Mouse (Mus musculus) lung, embryonic 16.5 days (tissue): ENCODE measurements around the gene Cep89. TPM values are rescaled to one million over a fixed set of nuclear protein-coding genes. Genes with fewer than 3 reads are reported as not detected.
A peak's percentile ranks its signal among the peaks of the same experiment; 100 is the strongest.

Source experiments
- ATAC-seq: fragments of 200-750 bp; cut with Nextera tagmentation; 2 replicates; pipeline ENCODE4 v1.8.0; 2017; ENCODE audit warnings: low read depth, mild to moderate bottlenecking, moderate library complexity
- H3K27ac ChIP-seq: fragments of 300-500 bp; sonication (generic); 2 replicates; pipeline ENCODE4 v1.5.1; 2014; ENCODE audit warnings: mild to moderate bottlenecking, control low read depth, low read length
- H3K27me3 ChIP-seq: fragments of 300-500 bp; sonication (generic); 2 replicates; pipeline ENCODE4 v1.6.1; 2014; ENCODE audit warnings: low read depth, low read length, mixed read lengths; ENCODE audit not compliant: control insufficient read depth, insufficient read depth
- H3K36me3 ChIP-seq: fragments of 300-500 bp; sonication (generic); 2 replicates; pipeline ENCODE4 v1.6.1; 2014; ENCODE audit warnings: low read length; ENCODE audit not compliant: control insufficient read depth, insufficient read depth
- H3K4me1 ChIP-seq: fragments of 300-500 bp; sonication (generic); replicated peaks from 2 replicates; pipeline ENCODE4 v1.6.1; 2014; ENCODE audit warnings: low read length, mixed read lengths; ENCODE audit not compliant: control insufficient read depth, insufficient read depth
- H3K4me2 ChIP-seq: fragments of 300-500 bp; sonication (generic); 2 replicates; pipeline ENCODE4 v1.6.1; 2014; ENCODE audit warnings: low read depth, low read length, control low read depth
- H3K4me3 ChIP-seq: fragments of 300-500 bp; sonication (generic); 2 replicates; pipeline ENCODE4 v1.5.1; 2014; ENCODE audit warnings: mild to moderate bottlenecking, low read length, control low read depth
- H3K9ac ChIP-seq: fragments of 300-500 bp; sonication (generic); 2 replicates; pipeline ENCODE4 v1.6.1; 2014; ENCODE audit warnings: low read length, control low read depth
- H3K9me3 ChIP-seq: fragments of 300-500 bp; sonication (generic); 2 replicates; pipeline ENCODE4 v1.6.1; 2016; ENCODE audit warnings: low read length; ENCODE audit not compliant: control insufficient read depth
- WGBS: fragments of 180-500 bp; shearing (Covaris S2); extraction: QIAGEN DNeasy Blood & Tissue Kit; methylation state at CpG from one replicate; pipeline ENCODE4 v1.1.7; 2014; 5-methylcytosine and 5-hydroxymethylcytosine counted together
- polyA plus RNA-seq: library from polyadenylated mRNA; unstranded; fragments of >200 nt; fragmentation: Nextera tagmentation; extraction: Ambion mirVana; gene quantifications from 2 replicates; pipeline ENCODE4 v1.2.1, GENCODE M21; 2015

The Cep89 gene
- polyA plus RNA-seq: 54.1 and 54.4 TPM in 2 replicates

DNA sequence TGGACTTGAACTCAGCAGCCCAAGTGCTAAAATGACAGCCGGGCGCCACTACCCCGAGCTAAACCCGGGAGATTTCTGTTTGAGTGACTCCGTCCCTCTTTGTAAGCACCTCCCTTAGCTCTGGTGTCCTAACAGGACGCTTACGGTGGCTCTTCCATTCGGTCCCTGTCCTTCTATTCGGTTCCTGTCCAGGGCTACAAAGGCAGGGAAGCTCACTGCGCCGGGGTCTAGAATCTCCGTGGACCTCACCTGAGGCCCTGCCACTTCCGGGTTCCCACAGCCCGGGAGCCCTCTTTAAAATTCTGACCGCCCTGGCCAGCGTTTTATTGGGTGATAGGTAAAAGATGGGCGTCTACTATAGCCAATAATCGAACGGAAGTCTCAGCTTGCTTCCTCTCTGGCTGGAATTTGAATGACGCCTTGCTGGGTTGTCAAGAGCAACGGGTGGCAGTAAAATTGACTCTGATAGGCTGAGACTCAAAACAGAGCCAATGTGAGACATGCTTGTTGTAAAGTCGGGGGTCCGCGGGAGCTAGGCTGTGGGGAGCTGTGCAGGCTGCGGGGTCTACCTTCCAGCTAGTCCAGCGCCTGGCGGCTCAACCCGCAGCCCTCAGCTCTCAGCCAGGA lies at the start of gene Cep89, which contains the start of gene Faap24:
Cep89 (plus strand) TSS at position 494 of the 627 bp plus-strand sequence.
Faap24 (minus strand) TSS at position 295 of the 627 bp plus-strand sequence.
- Histone ChIP-seq H3K27ac (0 out of 2 replicates have a peak within 1 kb of the TSS, but pooled peaks have one; percentile 30), H3K27me3 (no peaks in the 10 kb centered on the region), H3K9me3 (no peaks in the 10 kb centered on the region), H3K4me1 (peaks cover 16% of the 10 kb centered on the region), H3K4me3 (peak within 1 kb of the TSS; percentile 62), H3K9ac (peak within 1 kb of the TSS; percentile 74), H3K36me3 (peaks cover 20% of the 10 kb centered on the region), H3K4me2 (peak within 1 kb of the TSS; percentile 85)
- ATAC-seq: peak; percentile 96
- WGBS: under 1% methylated on average over 28 of the region's 28 CpGs

DNA sequence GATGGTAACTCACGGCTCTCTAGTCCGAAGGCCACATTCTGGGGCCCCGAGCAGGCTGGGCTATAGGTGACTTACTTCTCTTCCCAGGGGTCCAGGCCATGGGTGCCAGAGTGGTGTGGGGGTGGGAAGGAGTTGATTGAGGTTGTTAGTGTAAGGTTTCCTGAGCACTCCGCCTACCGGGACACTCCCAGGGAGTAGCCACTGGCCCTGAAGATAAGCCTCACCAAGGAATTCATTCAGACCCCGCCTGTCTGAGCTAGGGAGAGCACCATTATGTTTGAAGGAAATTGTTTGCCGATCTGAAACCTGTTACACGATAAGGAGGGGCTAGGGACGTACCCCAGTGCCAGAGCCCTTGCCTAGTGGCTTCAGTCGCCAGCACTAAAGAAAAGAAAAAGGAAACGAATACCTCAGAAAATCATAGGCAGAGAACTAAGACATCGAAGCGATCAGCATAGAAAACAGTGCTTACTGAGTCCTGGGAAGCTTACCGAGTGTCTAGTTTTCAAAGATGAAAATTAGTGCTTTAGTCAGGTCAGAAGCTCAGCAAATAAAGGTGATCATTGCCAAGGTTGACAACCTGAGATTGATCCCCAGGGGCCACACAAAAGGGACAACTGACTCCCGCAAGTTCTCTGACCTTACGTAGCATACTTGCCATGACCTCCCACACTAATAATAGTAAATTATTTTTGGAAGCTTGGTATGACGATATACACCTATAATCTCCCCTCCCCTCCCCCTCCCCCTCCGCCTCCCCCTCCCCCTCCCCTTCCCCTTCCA lies 48.7 kb upstream of the Cep89 start:
- peak overlapping the region; percentile 17; the same call in 1 of the 2 replicates for H3K27ac ChIP-seq
- ATAC-seq: peak; percentile 72
- no peaks in the 10 kb centered on the region for H3K4me1 ChIP-seq
- no peak overlapping the region for H3K4me2 ChIP-seq
- H3K4me3 ChIP-seq: no peak overlapping the region
- no peaks in the 10 kb centered on the region for H3K36me3 ChIP-seq
- no peaks in the 10 kb centered on the region for H3K27me3 ChIP-seq
- H3K9me3 ChIP-seq: no peaks in the 10 kb centered on the region
- no peak overlapping the region for H3K9ac ChIP-seq
- WGBS: 42% methylated on average over 17 of the region's 18 CpGs

GRCm38 (mm10) chr7:35349022-35349421 lies 47.8 kb upstream of the Cep89 start:
- ATAC-seq: no peak
- H3K4me3 ChIP-seq: no peak overlapping the region
- H3K27me3 ChIP-seq: no peaks in the 10 kb centered on the region
- 85% methylated on average over 4 of the region's 4 CpGs for WGBS
- no peaks in the 10 kb centered on the region for H3K9me3 ChIP-seq
- H3K27ac ChIP-seq: no peak overlapping the region
- no peaks in the 10 kb centered on the region for H3K4me1 ChIP-seq
- H3K9ac ChIP-seq: no peak overlapping the region
- no peaks in the 10 kb centered on the region for H3K36me3 ChIP-seq
- no peak overlapping the region for H3K4me2 ChIP-seq

GRCm38 (mm10) chr7:35349886-35350684 lies 46.8 kb upstream of the Cep89 start:
- H3K36me3 ChIP-seq: no peaks in the 10 kb centered on the region
- no peak overlapping the region for H3K4me3 ChIP-seq
- no peaks in the 10 kb centered on the region for H3K9me3 ChIP-seq
- 70% methylated on average over 8 of the region's 8 CpGs for WGBS
- no peaks in the 10 kb centered on the region for H3K27me3 ChIP-seq
- no peaks in the 10 kb centered on the region for H3K4me1 ChIP-seq
- no peak overlapping the region for H3K27ac ChIP-seq
- no peak for ATAC-seq
- H3K9ac ChIP-seq: no peak overlapping the region
- H3K4me2 ChIP-seq: no peak overlapping the region

GRCm38 (mm10) chr7:35351155-35351554 lies 45.7 kb upstream of the Cep89 start:
- no peaks in the 10 kb centered on the region for H3K27me3 ChIP-seq
- H3K4me2 ChIP-seq: no peak overlapping the region
- H3K4me1 ChIP-seq: no peaks in the 10 kb centered on the region
- H3K27ac ChIP-seq: no peak overlapping the region
- ATAC-seq: no peak
- H3K9ac ChIP-seq: no peak overlapping the region
- H3K36me3 ChIP-seq: no peaks in the 10 kb centered on the region
- H3K4me3 ChIP-seq: no peak overlapping the region
- no peaks in the 10 kb centered on the region for H3K9me3 ChIP-seq
- 79% methylated on average over 3 of the region's 3 CpGs for WGBS

DNA sequence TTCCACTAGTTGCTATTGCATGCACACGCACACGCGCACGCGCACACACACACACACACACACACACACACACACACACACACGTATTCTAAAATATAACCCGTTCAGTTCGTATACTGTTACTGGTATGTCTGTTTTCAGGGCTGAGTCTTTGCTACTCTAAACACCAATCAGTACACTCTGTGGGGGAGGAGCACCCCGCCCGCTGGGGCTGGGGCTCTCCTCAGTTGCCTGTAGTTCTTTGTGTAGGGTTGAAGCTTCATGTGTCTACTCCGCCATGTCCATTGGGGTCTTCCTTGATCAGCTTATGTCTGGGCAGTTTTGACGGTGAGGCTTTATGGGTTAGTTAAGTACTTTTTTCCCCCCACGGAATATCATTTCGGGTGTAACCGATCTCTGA lies 43.5 kb upstream of the Cep89 start:
- Histone ChIP-seq H3K27ac (no peak overlapping the region), H3K9me3 (no peaks in the 10 kb centered on the region), H3K4me1 (no peaks in the 10 kb centered on the region), H3K9ac (no peak overlapping the region), H3K4me2 (no peak overlapping the region), H3K4me3 (no peak overlapping the region), H3K27me3 (no peaks in the 10 kb centered on the region), H3K36me3 (no peaks in the 10 kb centered on the region)
- WGBS: 92% methylated on average over 15 of the region's 15 CpGs
- no peak for ATAC-seq

DNA sequence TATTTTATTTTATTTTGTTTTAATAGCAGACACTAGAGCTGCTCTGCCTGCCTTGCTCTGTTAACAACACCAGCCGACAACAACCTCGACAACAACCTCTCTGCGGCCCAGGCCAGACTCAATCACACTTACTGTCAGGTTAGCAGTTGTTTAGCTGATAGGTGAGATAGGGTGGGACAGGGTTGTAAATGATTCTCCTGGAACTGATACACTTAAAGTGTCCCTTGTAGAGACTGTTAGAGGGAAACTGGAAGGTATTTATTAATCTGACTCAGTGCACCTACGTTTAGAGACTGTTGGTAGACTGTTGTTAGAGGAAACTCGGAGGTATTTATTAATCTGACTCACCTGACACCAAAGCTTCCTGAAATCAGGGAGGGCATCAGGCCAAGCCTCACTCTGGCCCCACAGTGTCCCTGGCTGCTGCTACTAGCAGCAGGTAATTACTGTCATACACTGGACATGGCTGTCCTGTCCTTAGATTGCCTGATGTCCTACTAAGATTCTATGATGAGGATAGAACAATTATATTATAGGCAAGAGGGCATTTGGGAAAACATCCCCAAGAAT lies 41.4 kb upstream of the Cep89 start:
- WGBS: 36% methylated on average over 5 of the region's 5 CpGs
- Histone ChIP-seq H3K9me3 (no peaks in the 10 kb centered on the region), H3K27ac (no peak overlapping the region), H3K4me1 (no peaks in the 10 kb centered on the region), H3K36me3 (no peaks in the 10 kb centered on the region), H3K4me3 (no peak overlapping the region), H3K4me2 (no peak overlapping the region), H3K9ac (no peak overlapping the region), H3K27me3 (no peaks in the 10 kb centered on the region)
- ATAC-seq: no peak

GRCm38 (mm10) chr7:35357621-35358020 lies 39.2 kb upstream of the Cep89 start:
- Histone ChIP-seq H3K4me3 (no peak overlapping the region), H3K36me3 (no peaks in the 10 kb centered on the region), H3K27me3 (no peaks in the 10 kb centered on the region), H3K4me2 (no peak overlapping the region), H3K9ac (no peak overlapping the region), H3K9me3 (no peaks in the 10 kb centered on the region), H3K4me1 (peaks cover 5% of the 10 kb centered on the region; the same call in 1 of the 2 replicates), H3K27ac (no peak overlapping the region)
- WGBS: 69% methylated on average over 12 of the region's 12 CpGs
- ATAC-seq: no peak
